8 mouse cellular contexts compared by ENCODE assay signal in genomic region chr19:53039090-53039489, GRCm38 (mm10). TPM values are rescaled to one million over a fixed set of nuclear protein-coding genes. Genes with fewer than 3 reads are reported as not detected.
DNase-seq lines count a peak whose midpoint lies in the region; ATAC-seq and TF ChIP-seq lines count a peak whose summit lies in the region.

No protein-coding gene starts in this region.

- H3K27ac ChIP-seq in embryonic facial prominence, embryonic 12.5 days: peak overlapping the region; percentile 70
- peak overlapping the region; percentile 82 for H3K27ac ChIP-seq in intestine, embryonic 14.5 days (ENCODE audit: low read depth)
- H3K27ac ChIP-seq in midbrain, embryonic 12.5 days (replicated peaks): 0 out of 2 replicates have a peak overlapping the region, but pooled peaks have one; percentile 30

- peaks cover 4% of the 10 kb centered on the region; the same call in 1 of the 2 replicates for H3K36me3 ChIP-seq in E14TG2a.4 (ENCODE audit: insufficient read depth, low read length)
- H3K36me3 ChIP-seq in embryonic facial prominence, embryonic 12.5 days: no peaks in the 10 kb centered on the region
- no peaks in the 10 kb centered on the region for H3K36me3 ChIP-seq in intestine, embryonic 14.5 days (ENCODE audit: control insufficient read depth, insufficient read depth, low read length)
- H3K36me3 ChIP-seq in midbrain, embryonic 12.5 days: no peaks in the 10 kb centered on the region

- no peak for TF ChIP-seq CTCF in E14TG2a.4 (conservative IDR thresholded peaks at IDR 0.05; ENCODE audit: low read length)

- H3K4me2 ChIP-seq in embryonic facial prominence, embryonic 12.5 days (replicated peaks): peak overlapping the region; percentile 76
- peak overlapping the region; percentile 54 for H3K4me2 ChIP-seq in intestine, embryonic 14.5 days (ENCODE audit: low read length)
- peak overlapping the region; percentile 75 for H3K4me2 ChIP-seq in midbrain, embryonic 12.5 days (replicated peaks)

- 0 out of 2 replicates have a peak overlapping the region, but pooled peaks have one; percentile 19 for H3K9ac ChIP-seq in embryonic facial prominence, embryonic 12.5 days
- peak overlapping the region; percentile 44 for H3K9ac ChIP-seq in intestine, embryonic 14.5 days (ENCODE audit: low read length)
- H3K9ac ChIP-seq in midbrain, embryonic 12.5 days (replicated peaks): no peak overlapping the region; the same call in 1 of the 2 replicates

- H3K27me3 ChIP-seq in E14TG2a.4 (ENCODE audit: insufficient read depth, low read length): no peaks in the 10 kb centered on the region
- H3K27me3 ChIP-seq in embryonic facial prominence, embryonic 12.5 days: no peaks in the 10 kb centered on the region
- H3K27me3 ChIP-seq in intestine, embryonic 14.5 days (replicated peaks; ENCODE audit: control insufficient read depth, insufficient read depth, low read length): no peaks in the 10 kb centered on the region
- H3K27me3 ChIP-seq in midbrain, embryonic 12.5 days: 0 out of 2 replicates have a peak, but pooled peaks cover 8% of the 10 kb centered on the region

- H3K9me3 ChIP-seq in E14TG2a.4 (ENCODE audit: low read length): no peaks in the 10 kb centered on the region
- H3K9me3 ChIP-seq in embryonic facial prominence, embryonic 12.5 days: no peaks in the 10 kb centered on the region
- H3K9me3 ChIP-seq in intestine, embryonic 14.5 days (ENCODE audit: control insufficient read depth, low read length): no peaks in the 10 kb centered on the region
- no peaks in the 10 kb centered on the region for H3K9me3 ChIP-seq in midbrain, embryonic 12.5 days

- peak; percentile 33 to 46 for DNase-seq in heart, adult 18-20 months
- no peak for DNase-seq in heart, adult 9 months (ENCODE audit: low spot score in 2 of 2)
- peak; percentile 54 for DNase-seq in intestine, embryonic 14.5 days (ENCODE audit: low spot score)
- DNase-seq in urinary bladder, adult 18-20 months (ENCODE audit: low spot score in 2 of 2): no peak

- H3K4me3 ChIP-seq in E14TG2a.4 (replicated peaks; ENCODE audit: low read length): peak overlapping the region; percentile 98
- H3K4me3 ChIP-seq in embryonic facial prominence, embryonic 12.5 days: peak overlapping the region; percentile 88
- peak overlapping the region; percentile 83 for H3K4me3 ChIP-seq in intestine, embryonic 14.5 days (ENCODE audit: low read depth, low read length)
- H3K4me3 ChIP-seq in midbrain, embryonic 12.5 days: peak overlapping the region; percentile 71

- 35% methylated on average over 11 of the region's 11 CpGs for WGBS in embryonic facial prominence, embryonic 12.5 days
- WGBS in intestine, embryonic 14.5 days: 33% methylated on average over 11 of the region's 11 CpGs
- 40% methylated on average over 11 of the region's 11 CpGs for WGBS in midbrain, embryonic 12.5 days

- peak; percentile 57; the same call in 1 of the 2 replicates for ATAC-seq in embryonic facial prominence, embryonic 12.5 days (ENCODE audit: insufficient number of reproducible peaks, insufficient read depth, low FRiP score, low TSS enrichment)
- ATAC-seq in intestine, embryonic 14.5 days (replicated peaks; ENCODE audit: low FRiP score, low TSS enrichment, low read depth): peak; percentile 10; the same call in 1 of the 2 replicates
- ATAC-seq in midbrain, embryonic 12.5 days (ENCODE audit: low FRiP score, low read depth): peak; percentile 39
- no peak for ATAC-seq in granulocyte monocyte progenitor cell, adult 5-6 weeks (replicated peaks; ENCODE audit: poor library complexity, severe bottlenecking)

- H3K4me1 ChIP-seq in E14TG2a.4 (replicated peaks; ENCODE audit: low read depth, low read length): peaks cover 76% of the 10 kb centered on the region
- peaks cover 17% of the 10 kb centered on the region for H3K4me1 ChIP-seq in embryonic facial prominence, embryonic 12.5 days
- H3K4me1 ChIP-seq in intestine, embryonic 14.5 days (replicated peaks; ENCODE audit: control insufficient read depth, insufficient read depth, low read length): peaks cover 12% of the 10 kb centered on the region
- peaks cover 15% of the 10 kb centered on the region for H3K4me1 ChIP-seq in midbrain, embryonic 12.5 days

RNA-seq across cellular contexts. Expression of gene Xpnpep1, which starts 0.9 kb away (rescaled TPM):
- 10 to 100 TPM; 65.2 to 73.3 TPM for total RNA-seq in heart, adult 18-20 months (2021)
- 163 and 167 TPM in 2 replicates for polyA plus RNA-seq in embryonic facial prominence, embryonic 12.5 days (2016; fragmentation: Nextera tagmentation; extraction: Ambion mirVana)
- polyA plus RNA-seq in intestine, embryonic 14.5 days (2014; fragmentation: Nextera tagmentation; extraction: Ambion mirVana): 185 and 189 TPM in 2 replicates
- polyA plus RNA-seq in midbrain, embryonic 12.5 days (2016; fragmentation: Nextera tagmentation; extraction: Ambion mirVana): 137 and 139 TPM in 2 replicates
- 43.6 and 77.0 TPM in 2 replicates for total RNA-seq in granulocyte monocyte progenitor cell, adult 5-6 weeks (2014; fragmentation: Nextera tagmentation)
- total RNA-seq in granulocyte monocyte progenitor cell, adult 5-6 weeks (2017): 49.8 and 70.5 TPM in 2 replicates

Comparison
In these comparisons a context has a peak if more than half of its experiments do, and no peak if none do; other contexts are left out.
1. DNase-seq: peak in heart, adult 18-20 months (2 of 2) and intestine, embryonic 14.5 days (single experiment); none in heart, adult 9 months (0 of 2) and urinary bladder, adult 18-20 months (0 of 2).
2. H3K27ac ChIP-seq: peak in every context shown above with its lines; median percentile 82 in intestine, embryonic 14.5 days; 70 in embryonic facial prominence, embryonic 12.5 days; 30 in midbrain, embryonic 12.5 days.
3. Peak in every context shown above with its lines, with median percentiles within 50 percentile points of each other: H3K4me3 ChIP-seq and H3K4me2 ChIP-seq.